Mouse (Mus musculus) intestine, embryonic 16.5 days (tissue): Measurements from ENCODE around the gene Cep85l. TPM values are rescaled to one million over a fixed set of nuclear protein-coding genes. Genes with fewer than 3 reads are reported as not detected.

Source experiments
- ATAC-seq: fragments of 200-750 bp; cut with Nextera tagmentation; 2 replicates; pipeline ENCODE4 v1.8.0; 2017; ENCODE audit warnings: moderate TSS enrichment, moderate library complexity
- H3K27ac ChIP-seq: fragments of 300-500 bp; sonication (generic); 2 replicates; pipeline ENCODE4 v1.5.1; 2014; ENCODE audit warnings: mild to moderate bottlenecking, low read length
- H3K27me3 ChIP-seq: fragments of 300-500 bp; sonication (generic); replicated peaks from 2 replicates; pipeline ENCODE4 v1.6.1; 2014; ENCODE audit warnings: low read length, control low read depth, mixed read lengths; ENCODE audit not compliant: control insufficient read depth, insufficient read depth
- H3K36me3 ChIP-seq: fragments of 300-500 bp; sonication (generic); 2 replicates; pipeline ENCODE4 v1.6.1; 2014; ENCODE audit warnings: low read length, control low read depth; ENCODE audit not compliant: control insufficient read depth, insufficient read depth
- H3K4me1 ChIP-seq: fragments of 300-500 bp; sonication (generic); 2 replicates; pipeline ENCODE4 v1.6.1; 2014; ENCODE audit warnings: low read length, control low read depth, mixed read lengths; ENCODE audit not compliant: control insufficient read depth, insufficient read depth
- H3K4me2 ChIP-seq: fragments of 300-500 bp; sonication (generic); 2 replicates; pipeline ENCODE4 v1.6.1; 2014; ENCODE audit warnings: low read depth, low read length, control low read depth
- H3K4me3 ChIP-seq: fragments of 300-500 bp; sonication (generic); 2 replicates; pipeline ENCODE4 v1.5.1; 2014; ENCODE audit warnings: mild to moderate bottlenecking, low read length
- H3K9ac ChIP-seq: fragments of 300-500 bp; sonication (generic); 2 replicates; pipeline ENCODE4 v1.6.1; 2014; ENCODE audit warnings: low read depth, low read length
- H3K9me3 ChIP-seq: fragments of 300-500 bp; sonication (generic); 2 replicates; pipeline ENCODE4 v1.6.1; 2016; ENCODE audit warnings: low read length, control low read depth; ENCODE audit not compliant: control insufficient read depth
- WGBS: fragments of 180-500 bp; shearing (Covaris S2); extraction: QIAGEN DNeasy Blood & Tissue Kit; methylation state at CpG from one replicate; pipeline ENCODE4 v1.1.7; 2014; 5-methylcytosine and 5-hydroxymethylcytosine counted together
- polyA plus RNA-seq: library from polyadenylated mRNA; unstranded; fragments of >200 nt; fragmentation: Nextera tagmentation; extraction: Ambion mirVana; gene quantifications from 2 replicates; pipeline ENCODE4 v1.2.1, GENCODE M21; 2015

The Cep85l gene
- polyA plus RNA-seq, 1 experiment from 2014 or later, result 1.8 TPM

DNA sequence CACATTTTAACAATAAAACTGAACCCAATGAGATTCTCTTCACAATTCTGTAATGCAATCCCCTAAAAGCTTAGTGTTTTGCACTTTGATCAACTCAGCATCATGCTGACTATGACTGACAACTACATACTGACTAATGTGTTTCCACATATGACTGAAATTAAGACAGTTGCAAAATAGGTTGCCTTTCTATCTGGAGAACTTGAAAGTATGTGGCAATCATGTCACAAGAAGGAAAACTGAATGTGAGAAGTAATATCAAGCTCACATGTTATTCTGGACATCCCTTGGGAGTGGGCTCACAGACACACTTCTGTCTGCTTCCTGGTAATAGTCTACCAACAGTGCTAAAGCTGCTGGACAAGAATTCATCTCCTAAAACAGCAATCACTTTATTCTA, 94.6 kb downstream of the Cep85l start:
- ATAC-seq, result no peak
- Histone ChIP-seq H3K4me3 (no peak overlapping the region), H3K9ac (no peak overlapping the region), H3K4me1 (no peaks in the 10 kb centered on the region), H3K9me3 (no peaks in the 10 kb centered on the region), H3K4me2 (no peak overlapping the region), H3K36me3 (no peaks in the 10 kb centered on the region), H3K27ac (no peak overlapping the region), H3K27me3 (no peaks in the 10 kb centered on the region)

DNA sequence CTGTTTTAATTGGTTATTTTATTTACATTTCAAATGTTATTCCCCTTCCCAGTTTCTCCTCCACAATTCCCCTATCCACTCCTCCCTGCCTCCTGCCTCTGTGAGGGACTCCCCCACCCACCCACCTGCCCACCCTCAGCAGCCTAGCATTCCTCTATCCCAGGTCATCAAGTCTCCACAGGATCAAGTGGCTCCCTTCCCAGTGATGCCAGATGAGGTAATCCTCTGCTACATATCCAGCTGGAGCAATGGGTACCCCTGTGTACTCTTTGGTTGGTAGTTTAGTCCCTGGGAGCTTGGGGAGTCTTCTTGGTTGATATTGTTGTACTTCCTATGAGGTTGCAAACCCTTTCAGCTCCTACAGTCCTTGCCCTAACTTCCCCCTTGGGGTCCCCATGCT, 107.5 kb downstream of the Cep85l start:
- Histone ChIP-seq H3K27me3 (no peaks in the 10 kb centered on the region), H3K27ac (no peak overlapping the region), H3K4me1 (no peaks in the 10 kb centered on the region), H3K9ac (no peak overlapping the region), H3K9me3 (no peaks in the 10 kb centered on the region), H3K4me3 (no peak overlapping the region), H3K36me3 (no peaks in the 10 kb centered on the region), H3K4me2 (no peak overlapping the region)
- no peak for ATAC-seq

DNA sequence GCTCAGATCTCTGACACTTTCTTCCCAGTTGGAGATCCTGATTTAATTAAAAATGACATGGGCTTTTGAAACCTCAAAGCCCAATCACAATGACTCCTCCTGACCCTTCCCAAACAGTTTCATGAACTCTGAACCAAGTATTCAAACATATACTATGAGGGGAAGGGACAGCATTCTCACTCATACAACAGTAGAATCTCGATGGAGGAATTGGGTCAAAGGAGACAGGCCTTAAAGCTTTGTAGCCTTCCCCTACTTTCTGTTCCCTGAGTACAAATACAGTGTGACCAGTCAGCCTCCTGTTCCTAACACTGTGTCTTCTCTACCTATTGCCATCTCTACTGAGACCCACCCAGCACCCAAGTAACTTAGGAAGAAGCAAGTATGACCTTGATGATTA, 117.7 kb downstream of the Cep85l start:
- no peak for ATAC-seq
- 63% methylated on average over 1 of the region's 1 CpGs for WGBS
- no peak overlapping the region for H3K27ac ChIP-seq

DNA sequence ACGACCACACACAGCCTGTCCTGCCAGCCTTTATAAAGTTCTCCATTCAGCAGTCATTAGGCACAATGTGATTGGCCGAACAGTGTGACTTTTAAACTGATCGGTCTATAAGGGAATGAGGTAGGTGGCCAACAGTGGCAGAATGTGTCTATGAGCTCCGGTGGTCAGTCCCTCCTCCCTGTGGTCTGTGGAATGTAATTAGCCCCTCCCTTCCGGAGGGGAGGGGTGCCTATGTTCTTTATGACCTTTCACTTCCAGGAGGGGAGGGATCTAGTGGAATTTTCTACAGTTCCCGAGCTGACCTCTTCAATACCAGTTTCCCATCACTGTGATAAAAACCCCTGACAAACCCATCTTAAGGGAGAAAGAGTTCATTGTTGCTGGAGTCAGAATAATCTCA, 144.4 kb downstream of the Cep85l start:
- no peak overlapping the region for H3K4me3 ChIP-seq
- no peak for ATAC-seq

More for the DNA sequence above, 117.7 kb downstream of the Cep85l start:
- H3K4me1 ChIP-seq, result no peaks in the 10 kb centered on the region
- H3K36me3 ChIP-seq, result no peaks in the 10 kb centered on the region
- no peak overlapping the region for H3K4me3 ChIP-seq
- no peaks in the 10 kb centered on the region for H3K27me3 ChIP-seq
- H3K9ac ChIP-seq, result no peak overlapping the region
- no peaks in the 10 kb centered on the region for H3K9me3 ChIP-seq
- no peak overlapping the region for H3K4me2 ChIP-seq

DNA sequence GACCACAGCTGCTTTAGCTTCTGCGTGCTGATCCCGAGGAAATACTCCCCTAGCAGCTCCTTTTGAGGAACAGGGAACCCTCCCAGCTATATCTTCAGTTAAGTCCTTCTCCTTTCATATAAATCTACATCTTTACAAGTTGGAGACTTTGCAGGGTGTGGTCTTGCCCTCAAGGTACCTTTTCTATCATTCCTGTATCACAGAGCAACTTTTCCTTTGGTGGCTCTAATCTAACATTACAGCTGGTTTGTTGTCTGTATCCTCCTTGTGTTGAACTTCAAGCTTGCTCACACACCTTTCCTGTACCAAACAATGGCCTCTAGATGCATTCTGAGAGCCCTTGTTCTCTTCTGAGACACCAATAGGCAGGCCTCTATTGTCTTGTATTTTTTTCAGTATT, 145.1 kb downstream of the Cep85l start:
- Histone ChIP-seq H3K4me1 (no peaks in the 10 kb centered on the region), H3K9ac (no peak overlapping the region), H3K9me3 (no peaks in the 10 kb centered on the region), H3K4me2 (no peak overlapping the region), H3K36me3 (no peaks in the 10 kb centered on the region), H3K27ac (no peak overlapping the region), H3K27me3 (no peaks in the 10 kb centered on the region), H3K4me3 (no peak overlapping the region)
- ATAC-seq, result no peak
- WGBS, result 89% methylated on average over 2 of the region's 2 CpGs

More for the DNA sequence above, 144.4 kb downstream of the Cep85l start:
- Histone ChIP-seq H3K9me3 (no peaks in the 10 kb centered on the region), H3K4me2 (no peak overlapping the region), H3K4me1 (no peaks in the 10 kb centered on the region), H3K27ac (no peak overlapping the region), H3K27me3 (no peaks in the 10 kb centered on the region), H3K9ac (no peak overlapping the region), H3K36me3 (no peaks in the 10 kb centered on the region)
- 64% methylated on average over 6 of the region's 6 CpGs for WGBS

DNA sequence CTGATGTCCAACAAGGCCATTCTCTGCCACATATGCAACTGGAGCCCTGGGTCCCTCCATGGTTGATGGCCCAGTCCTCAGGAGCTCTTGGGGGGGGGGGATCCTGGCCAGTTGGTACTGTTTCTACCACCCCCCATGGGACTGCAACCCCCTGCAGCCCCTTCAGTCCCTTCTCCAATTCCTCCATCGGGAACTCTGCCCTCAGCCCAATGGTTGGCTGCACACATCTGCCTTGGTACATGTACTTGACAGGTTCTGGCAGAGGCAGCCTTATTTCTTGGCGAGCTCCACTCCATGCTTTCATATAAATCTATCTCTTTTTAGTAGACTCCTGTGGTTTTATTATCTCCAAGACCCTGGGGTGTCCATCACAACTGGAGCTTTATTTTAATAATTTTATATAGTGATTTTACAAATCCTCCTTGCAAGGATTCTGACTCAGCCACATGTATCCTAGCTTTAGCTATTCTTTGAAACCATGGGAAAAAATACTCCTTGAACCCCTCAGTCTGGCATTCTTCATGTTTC, 145.6 kb downstream of the Cep85l start:
- Histone ChIP-seq H3K4me1 (no peaks in the 10 kb centered on the region), H3K27ac (no peak overlapping the region), H3K4me2 (no peak overlapping the region), H3K36me3 (no peaks in the 10 kb centered on the region), H3K4me3 (no peak overlapping the region), H3K27me3 (no peaks in the 10 kb centered on the region), H3K9ac (no peak overlapping the region), H3K9me3 (no peaks in the 10 kb centered on the region)
- 78% methylated on average over 2 of the region's 2 CpGs for WGBS
- no peak for ATAC-seq

DNA sequence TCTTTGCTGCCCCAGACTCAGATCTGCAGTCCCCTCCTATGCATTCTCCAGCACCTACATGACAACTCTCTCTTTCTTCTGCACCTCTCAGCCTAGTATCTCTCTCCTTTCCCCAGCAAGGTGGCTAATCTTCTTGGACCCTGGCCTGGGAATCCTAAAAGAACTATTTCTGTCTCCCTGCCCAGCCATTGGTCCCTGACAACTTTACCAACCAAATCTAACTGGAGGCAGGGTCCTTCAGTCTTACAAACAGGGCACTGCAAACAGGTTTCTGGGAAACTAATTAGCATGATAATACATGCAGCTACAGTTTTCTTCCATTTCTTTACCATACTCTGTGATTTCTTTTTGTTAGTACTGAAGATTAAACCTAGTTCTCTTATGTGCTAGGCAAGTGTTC, 148.9 kb downstream of the Cep85l start:
- H3K36me3 ChIP-seq, result no peaks in the 10 kb centered on the region
- H3K4me2 ChIP-seq, result no peak overlapping the region
- H3K9me3 ChIP-seq, result no peaks in the 10 kb centered on the region
- H3K4me1 ChIP-seq, result no peaks in the 10 kb centered on the region
- no peak overlapping the region for H3K4me3 ChIP-seq
- H3K9ac ChIP-seq, result no peak overlapping the region
- ATAC-seq, result no peak
- no peak overlapping the region for H3K27ac ChIP-seq
- no peaks in the 10 kb centered on the region for H3K27me3 ChIP-seq

DNA sequence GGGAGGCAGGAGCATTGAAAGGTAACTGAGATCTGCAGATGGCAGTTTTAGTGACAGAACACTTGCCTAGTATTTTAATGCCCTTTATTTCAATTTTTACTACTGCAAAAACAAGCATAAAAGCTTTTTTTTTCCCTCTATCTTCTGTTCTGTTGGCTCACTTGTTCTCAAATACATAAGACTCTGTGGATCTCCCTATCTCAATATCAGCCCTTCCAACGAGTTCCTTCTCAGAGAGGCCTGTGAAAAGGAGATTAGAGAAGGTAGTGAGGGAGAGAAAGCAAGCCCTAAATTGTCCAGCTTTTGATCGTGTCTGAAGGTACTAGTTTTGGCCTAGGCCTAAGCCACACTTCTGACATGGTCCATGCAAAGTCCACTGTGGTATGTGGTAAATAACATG, 150.6 kb downstream of the Cep85l start:
- ATAC-seq, result no peak
- H3K9me3 ChIP-seq, result no peaks in the 10 kb centered on the region
- no peaks in the 10 kb centered on the region for H3K27me3 ChIP-seq
- no peaks in the 10 kb centered on the region for H3K4me1 ChIP-seq
- no peaks in the 10 kb centered on the region for H3K36me3 ChIP-seq
- no peak overlapping the region for H3K4me2 ChIP-seq
- H3K9ac ChIP-seq, result no peak overlapping the region
- no peak overlapping the region for H3K27ac ChIP-seq
- H3K4me3 ChIP-seq, result no peak overlapping the region
- 75% methylated on average over 2 of the region's 2 CpGs for WGBS

Other genes starting within 250 kb of the Cep85l start
- gene Pln, start 42.3 kb downstream of the Cep85l start, polyA plus RNA-seq, result 0.91 and 1.2 TPM in 2 replicates
- 65.1 and 71.2 TPM in 2 replicates for gene Asf1a, start 216.8 kb upstream of the Cep85l start, polyA plus RNA-seq